Mouse (Mus musculus) neural tube, postnatal 0 days (tissue): ENCODE measurements around the gene Apoe. TPM values are rescaled to one million over a fixed set of nuclear protein-coding genes. Genes with fewer than 3 reads are reported as not detected.

Experiments
- polyA plus RNA-seq: library from polyadenylated mRNA; unstranded; fragments of >200 nt; fragmentation: Nextera tagmentation; extraction: Ambion mirVana; gene quantifications from 2 replicates; pipeline ENCODE4 v1.2.1, GENCODE M21; 2015

Apoe gene
- polyA plus RNA-seq: 4,011 and 4,143 TPM in 2 replicates

DNA sequence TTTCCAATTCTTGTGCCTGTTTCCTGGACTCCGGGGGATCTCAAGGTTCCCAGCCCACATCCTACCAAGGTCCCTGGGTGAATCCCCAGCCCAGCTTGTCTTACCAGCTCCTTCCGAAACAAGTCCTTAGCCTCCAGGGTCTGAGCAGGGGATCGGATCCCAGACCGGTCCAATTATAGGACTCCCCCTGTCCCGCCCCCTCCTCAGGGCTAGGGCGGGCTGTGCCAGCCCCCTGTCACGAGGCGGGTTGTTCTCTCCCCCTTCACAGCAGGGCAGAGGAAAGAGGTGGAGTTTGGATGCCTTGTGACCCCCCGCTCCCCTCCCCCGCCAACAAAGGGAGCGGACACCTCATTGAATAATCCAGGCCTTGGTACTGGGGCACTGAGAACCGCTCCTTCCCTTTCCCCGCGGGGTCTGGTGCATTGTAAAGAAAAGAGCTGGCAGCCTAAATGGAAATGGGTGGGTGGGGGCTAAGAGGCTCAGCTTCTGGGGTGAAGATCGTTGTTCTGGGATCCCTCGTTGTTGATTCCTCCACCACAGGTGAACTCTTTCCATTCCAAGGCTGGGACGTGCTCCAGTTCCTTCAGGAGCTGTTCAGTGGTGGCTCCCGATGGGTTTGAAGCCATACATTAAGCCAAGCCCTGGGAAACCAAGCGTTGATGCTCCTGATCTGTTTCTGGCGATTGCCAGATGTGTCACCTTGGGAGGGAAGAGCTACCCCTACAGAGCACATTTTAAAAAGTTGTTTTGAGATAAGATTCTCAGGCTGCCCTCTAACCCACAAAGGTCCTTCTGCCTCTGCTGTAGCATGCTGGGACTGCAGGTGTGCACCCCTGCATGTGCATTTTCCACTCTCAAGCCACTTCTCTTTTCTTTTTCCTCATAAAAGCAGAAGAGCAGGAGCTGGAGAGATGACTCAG is at the start of gene Apoe:
Gene Apoe, minus strand, starts transcription at position 282 of the 920 bp plus-strand sequence.

DNA sequence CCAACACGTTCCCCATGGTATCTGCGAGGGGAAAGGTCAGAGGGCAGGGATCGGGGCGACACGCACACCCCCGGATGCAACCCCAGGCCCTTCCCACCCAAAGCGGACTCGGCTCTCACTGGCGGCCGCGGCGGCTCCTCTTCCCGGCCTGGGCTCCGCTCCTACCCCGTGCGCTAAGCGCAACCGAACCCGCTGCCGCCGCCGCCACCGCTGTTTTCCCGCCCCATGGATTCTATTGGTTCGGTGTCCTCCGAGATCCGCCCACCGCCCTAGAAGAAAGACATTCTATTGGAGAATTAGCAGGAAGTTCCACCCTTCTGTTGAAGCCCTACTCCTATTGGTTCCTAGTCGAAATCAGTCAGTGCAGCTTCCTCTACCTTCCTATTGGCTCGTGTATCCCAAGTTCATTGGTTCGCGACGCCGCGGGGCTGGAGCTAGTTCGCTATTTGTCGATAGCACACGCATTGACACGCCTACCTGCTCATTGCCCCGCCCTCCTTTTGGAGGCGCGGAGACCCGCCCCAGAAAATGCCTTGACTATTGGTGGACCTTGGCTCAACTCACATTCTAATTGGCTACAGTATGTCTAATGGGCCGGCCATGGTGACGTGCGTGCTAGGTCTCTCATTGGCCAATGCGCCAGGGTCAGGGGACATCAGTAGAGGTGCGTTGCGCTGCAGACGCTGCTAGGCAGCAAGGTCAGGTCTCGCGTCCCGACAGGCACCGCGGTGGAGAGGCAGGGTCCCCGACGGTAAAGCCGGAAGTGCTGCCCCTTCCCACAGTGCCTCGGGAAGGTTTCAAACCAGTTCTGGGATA is 16.5 kb upstream of the Apoe start, which contains the start of gene Tomm40:
Gene Tomm40, minus strand, starts transcription at position 200 of the 816 bp plus-strand sequence.

DNA sequence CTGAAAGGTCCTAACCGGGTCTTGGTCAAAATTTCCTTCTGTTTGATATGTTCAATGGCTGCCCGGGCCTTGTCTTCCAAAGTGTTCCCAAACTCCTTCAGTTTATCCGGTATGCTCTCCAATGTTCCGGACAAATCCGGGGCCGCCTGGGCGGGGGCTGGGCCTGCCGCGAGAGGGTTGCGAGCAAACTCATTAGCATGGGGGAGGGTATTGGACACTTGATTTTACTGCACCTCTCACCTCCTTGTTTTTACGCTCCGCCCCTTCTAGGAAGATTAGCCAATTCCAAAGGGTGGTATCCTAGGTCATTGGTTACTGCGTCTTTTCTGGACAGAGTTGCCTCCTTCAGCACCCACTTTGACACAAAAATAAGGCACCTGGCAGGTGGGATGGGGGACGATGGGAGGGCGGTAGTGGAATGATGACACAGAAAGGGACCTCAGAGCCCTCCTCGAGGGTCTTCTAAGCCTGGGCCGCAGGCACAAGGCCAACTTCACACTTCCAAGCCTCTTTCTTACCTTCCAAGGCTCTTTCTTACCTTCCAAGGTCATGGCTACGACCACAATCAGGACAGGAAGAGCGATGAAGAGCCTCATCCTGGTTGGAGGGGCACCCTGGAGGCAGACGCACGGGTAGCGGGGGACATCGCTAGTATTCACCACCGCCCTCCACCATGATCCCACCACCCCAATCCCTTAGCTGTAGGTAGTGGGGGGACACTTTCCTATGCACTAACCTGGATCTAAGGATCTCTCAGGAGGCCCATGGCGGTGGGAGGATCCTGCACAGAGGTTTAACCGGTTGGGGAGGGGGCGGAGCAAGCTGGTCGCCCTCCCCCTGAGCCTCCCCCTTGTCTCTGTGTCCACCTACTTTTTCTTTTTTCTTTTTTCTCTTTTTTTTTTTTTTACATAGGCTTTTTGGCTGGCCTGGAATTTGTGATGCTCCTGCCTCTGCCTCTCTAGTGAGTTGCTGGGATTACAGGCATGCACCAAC is 6.8 kb downstream of the Apoe start, which contains the start of gene Apoc1:
Gene Apoc1, minus strand, starts transcription at position 788 of the 993 bp plus-strand sequence.

GRCm38 (mm10) chr7:19681202-19681694 is 17.7 kb downstream of the Apoe start, which contains the start of the genes Gm44805 and Apoc4:
Gene Gm44805, minus strand, starts transcription at chr7:19681423.
Gene Apoc4, minus strand, starts transcription at chr7:19681479.

DNA sequence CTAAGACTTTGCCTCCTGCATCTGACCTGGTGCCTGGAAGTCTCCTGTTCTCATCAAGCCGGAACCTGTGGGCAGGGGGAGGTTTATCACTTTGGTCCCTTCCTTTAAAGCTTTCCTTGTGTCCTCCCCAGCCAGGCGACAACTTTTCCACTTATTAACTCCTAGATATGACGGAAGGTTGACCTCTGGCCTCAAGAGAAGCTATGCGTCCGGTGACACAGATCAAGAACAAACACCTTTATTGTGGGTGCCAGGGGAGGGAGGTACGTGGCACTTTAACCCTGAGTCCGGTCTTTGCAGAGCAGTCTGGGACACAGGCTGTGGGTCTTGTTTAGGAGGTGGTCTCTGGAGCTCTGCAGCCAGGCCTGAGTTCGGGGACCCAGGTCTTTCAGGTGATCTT is 21.1 kb downstream of the Apoe start, which contains the start of gene Apoc2:
Gene Apoc2, minus strand, starts transcription at position 70 of the 400 bp plus-strand sequence.

DNA sequence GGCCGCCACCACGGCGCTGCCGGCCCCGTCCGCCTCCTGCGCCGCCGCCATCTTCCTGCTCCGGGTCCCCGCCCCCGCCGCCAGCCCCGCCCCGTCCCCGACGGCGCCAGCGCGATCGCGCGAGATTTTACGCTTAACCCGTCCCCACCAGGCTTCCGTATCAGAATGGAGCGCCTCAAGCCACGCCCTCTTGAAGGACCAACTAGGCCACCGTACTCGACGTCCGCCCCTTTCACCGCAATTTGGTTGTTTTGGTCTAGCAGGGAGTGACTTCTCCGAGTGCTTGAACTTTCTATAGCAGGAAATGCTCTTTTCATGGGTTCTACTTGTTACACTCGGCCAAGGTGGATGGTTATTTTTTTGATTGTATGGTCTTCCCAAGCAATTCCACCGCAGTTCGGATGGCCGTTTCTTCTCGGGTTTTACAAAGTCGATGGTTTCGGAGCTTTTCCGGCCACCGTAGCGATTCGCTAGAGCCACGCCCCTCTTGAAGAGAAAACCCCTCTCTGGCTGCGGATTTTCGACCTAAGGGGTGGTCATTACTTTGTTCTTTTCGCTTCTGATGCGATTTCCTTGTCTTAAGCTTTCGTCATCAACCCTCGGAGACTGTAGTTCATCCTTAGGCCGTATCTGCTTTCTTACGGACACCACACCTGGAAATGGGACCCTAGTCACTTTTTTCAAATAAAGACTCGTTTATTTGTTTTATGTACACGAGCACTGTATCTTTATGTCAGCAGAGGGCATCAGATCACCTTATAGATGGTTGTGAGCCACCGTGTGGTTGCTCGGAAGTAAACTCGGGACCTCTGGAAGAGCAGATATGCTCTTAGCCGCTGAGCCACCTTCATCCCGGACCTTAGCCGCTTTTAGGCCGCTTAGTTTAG is 33.8 kb downstream of the Apoe start, which contains the start of gene Clptm1:
Gene Clptm1, minus strand, starts transcription at position 79 of the 887 bp plus-strand sequence.

Other genes with a start within 250 kb of the Apoe start
- 20.9 and 23.9 TPM in 2 replicates for gene Mark4, start 240.4 kb downstream of the Apoe start, polyA plus RNA-seq
- 3.6 and 3.9 TPM in 2 replicates for gene Exoc3l2, start 235.9 kb downstream of the Apoe start, polyA plus RNA-seq
- 4.4 and 5.5 TPM in 2 replicates for gene Bloc1s3, start 190.8 kb downstream of the Apoe start, polyA plus RNA-seq
- 36.9 and 39.7 TPM in 2 replicates for gene Trappc6a, start 190.8 kb downstream of the Apoe start, polyA plus RNA-seq
- 1.4 and 2.5 TPM in 2 replicates for gene Nkpd1, start 181.3 kb downstream of the Apoe start, polyA plus RNA-seq
- 40.4 and 42.7 TPM in 2 replicates for gene Ppp1r37, start 136.1 kb downstream of the Apoe start, polyA plus RNA-seq
- gene Zfp296, start 121.9 kb downstream of the Apoe start, polyA plus RNA-seq: 0.15 TPM in 1 of 2 replicates, not detected in the other
- 160 and 163 TPM in 2 replicates for gene Gemin7, start 121.6 kb downstream of the Apoe start, polyA plus RNA-seq
- 58.6 and 67.4 TPM in 2 replicates for gene Clasrp, start 94.7 kb downstream of the Apoe start, polyA plus RNA-seq
- gene Relb, start 69.8 kb downstream of the Apoe start, polyA plus RNA-seq: 8.2 and 9.2 TPM in 2 replicates
- 168 and 169 TPM in 2 replicates for gene Clptm1, start 34.2 kb downstream of the Apoe start, polyA plus RNA-seq
- 0.68 and 1.0 TPM in 2 replicates for gene Apoc2, start 21.2 kb downstream of the Apoe start, polyA plus RNA-seq
- gene Gm44805, start 17.8 kb downstream of the Apoe start, polyA plus RNA-seq: not detected in 2 replicates
- gene Apoc4, start 17.7 kb downstream of the Apoe start, polyA plus RNA-seq: not detected in 2 replicates
- 20.8 and 34.8 TPM in 2 replicates for gene Apoc1, start 6.5 kb downstream of the Apoe start, polyA plus RNA-seq
- 179 and 192 TPM in 2 replicates for gene Tomm40, start 16.2 kb upstream of the Apoe start, polyA plus RNA-seq
- gene Nectin2, start 51.3 kb upstream of the Apoe start, polyA plus RNA-seq: 52.6 and 57.8 TPM in 2 replicates
- gene Bcam, start 71.8 kb upstream of the Apoe start, polyA plus RNA-seq: 38.7 and 44.4 TPM in 2 replicates
- gene Cblc, start 97.6 kb upstream of the Apoe start, polyA plus RNA-seq: 0.68 and 0.80 TPM in 2 replicates
- 0.94 and 1.2 TPM in 2 replicates for gene Bcl3, start 123.6 kb upstream of the Apoe start, polyA plus RNA-seq
- gene Gm19345, start 152.8 kb upstream of the Apoe start, polyA plus RNA-seq: 17.7 and 18.9 TPM in 2 replicates
- gene Ceacam16, start 162.1 kb upstream of the Apoe start, polyA plus RNA-seq: 0.43 and 0.71 TPM in 2 replicates
- not detected in 2 replicates for gene Ceacam19, start 188.8 kb upstream of the Apoe start, polyA plus RNA-seq
- 7.1 and 8.5 TPM in 2 replicates for gene Pvr, start 222.0 kb upstream of the Apoe start, polyA plus RNA-seq